Comparison of ENCODE assay signal across 20 mouse cellular contexts in the genomic region with DNA sequence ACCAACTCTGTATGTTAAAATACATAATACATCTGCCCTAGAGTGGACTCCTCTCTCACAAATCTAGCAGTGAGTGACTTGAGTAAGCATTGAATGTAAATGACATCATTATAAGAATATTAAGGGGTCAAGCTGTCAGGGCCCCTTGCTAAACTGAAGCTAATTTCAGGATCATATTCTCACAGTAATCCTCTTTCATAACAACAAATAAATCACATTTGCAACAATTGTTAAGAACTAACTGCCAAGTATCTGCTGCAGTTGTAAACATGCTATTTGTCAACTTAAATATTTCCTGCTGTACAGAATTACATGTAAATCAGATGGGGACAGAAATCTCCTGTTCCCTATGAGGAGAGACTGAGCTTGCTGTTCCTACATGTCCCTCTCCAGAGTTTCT.
"Had no signal": no experiment of that assay in that cellular context is flagged by ENCODE, and none has a peak within 500 bp of the region (broad histone marks: within the 10 kb centered on the region; RNA-seq: fewer than 3 reads in every experiment).

No protein-coding gene starts in this region.

- DNase-seq: liver, embryonic 13.5 days; liver, postnatal 0 days; midbrain, embryonic 14.5 days; right cerebral cortex, adult 18-20 months; right cerebral cortex, postnatal 25 days; right cerebral cortex, postnatal 4 days; spleen, adult 18-20 months; thymus, adult 18-20 months; thymus, postnatal 14 days; thymus, postnatal 36 days had no signal

- H3K4me3 ChIP-seq: liver, embryonic 13.5 days; liver, embryonic 15.5 days; lung, embryonic 15.5 days; megakaryocyte, embryonic 14.5 days; midbrain, embryonic 12.5 days; myocyte; neural tube, embryonic 13.5 days; neural tube, embryonic 15.5 days had no signal

- H3K4me2 ChIP-seq: liver, embryonic 11.5 days; liver, embryonic 13.5 days; liver, embryonic 15.5 days; lung, embryonic 15.5 days; midbrain, embryonic 12.5 days; neural tube, embryonic 13.5 days; neural tube, embryonic 15.5 days had no signal

- H3K27ac ChIP-seq: liver, embryonic 13.5 days; liver, embryonic 15.5 days; lung, embryonic 15.5 days; macrophage; midbrain, embryonic 12.5 days; neural tube, embryonic 13.5 days; neural tube, embryonic 15.5 days had no signal

- H3K4me1 ChIP-seq: liver, embryonic 13.5 days; liver, embryonic 15.5 days; lung, embryonic 15.5 days; megakaryocyte, embryonic 14.5 days; midbrain, embryonic 12.5 days; neural tube, embryonic 13.5 days; neural tube, embryonic 15.5 days had no signal

- H3K9me3 ChIP-seq: liver, embryonic 13.5 days; liver, embryonic 15.5 days; lung, embryonic 15.5 days; midbrain, embryonic 12.5 days; neural tube, embryonic 13.5 days; neural tube, embryonic 15.5 days had no signal

- H3K9ac ChIP-seq: liver, embryonic 13.5 days; liver, embryonic 15.5 days; liver, postnatal 0 days; lung, embryonic 15.5 days; midbrain, embryonic 12.5 days; neural tube, embryonic 13.5 days; neural tube, embryonic 15.5 days had no signal

- H3K36me3 ChIP-seq: liver, embryonic 13.5 days; liver, embryonic 15.5 days; lung, embryonic 15.5 days; midbrain, embryonic 12.5 days; neural tube, embryonic 13.5 days; neural tube, embryonic 15.5 days had no signal

- ATAC-seq: liver, postnatal 0 days; midbrain, embryonic 16.5 days had no signal

- H3K27me3 ChIP-seq: liver, embryonic 13.5 days; liver, embryonic 15.5 days; midbrain, embryonic 12.5 days; neural tube, embryonic 13.5 days; neural tube, embryonic 15.5 days had no signal
